Mouse (Mus musculus) intestine, embryonic 14.5 days (tissue): ENCODE measurements around the gene Dlg5. TPM values are rescaled to one million over a fixed set of nuclear protein-coding genes. Genes with fewer than 3 reads are reported as not detected.

Source experiments
- ATAC-seq: fragments of 200-750 bp; cut with Nextera tagmentation; replicated peaks from 2 replicates; pipeline ENCODE4 v1.8.0; 2017; ENCODE audit warnings: low read depth, moderate number of reproducible peaks, moderate TSS enrichment, moderate library complexity; ENCODE audit not compliant: low FRiP score, low TSS enrichment
- DNase-seq: peaks from one replicate; pipeline ENCODE4 v3.0.0-alpha.2; 2018; ENCODE audit warnings: low spot score
- H3K27ac ChIP-seq: fragments of 300-500 bp; sonication (generic); 2 replicates; pipeline ENCODE4 v1.5.1; 2014; ENCODE audit warnings: low read depth, mild to moderate bottlenecking, control low read depth
- H3K27me3 ChIP-seq: fragments of 300-500 bp; sonication (generic); replicated peaks from 2 replicates; pipeline ENCODE4 v1.6.1; 2014; ENCODE audit warnings: low read length, control low read depth; ENCODE audit not compliant: control insufficient read depth, insufficient read depth
- H3K36me3 ChIP-seq: fragments of 300-500 bp; sonication (generic); 2 replicates; pipeline ENCODE4 v1.6.1; 2014; ENCODE audit warnings: low read length, control low read depth; ENCODE audit not compliant: control insufficient read depth, insufficient read depth
- H3K4me1 ChIP-seq: fragments of 300-500 bp; sonication (generic); replicated peaks from 2 replicates; pipeline ENCODE4 v1.6.1; 2014; ENCODE audit warnings: low read length, control low read depth, mixed read lengths; ENCODE audit not compliant: control insufficient read depth, insufficient read depth
- H3K4me2 ChIP-seq: fragments of 300-500 bp; sonication (generic); 2 replicates; pipeline ENCODE4 v1.6.1; 2014; ENCODE audit warnings: low read length
- H3K4me3 ChIP-seq: fragments of 300-500 bp; sonication (generic); 2 replicates; pipeline ENCODE4 v1.5.1; 2014; ENCODE audit warnings: low read depth, low read length, control low read depth, mixed read lengths
- H3K9ac ChIP-seq: fragments of 300-500 bp; sonication (generic); 2 replicates; pipeline ENCODE4 v1.6.1; 2014; ENCODE audit warnings: mild to moderate bottlenecking, low read length
- H3K9me3 ChIP-seq: fragments of 300-500 bp; sonication (generic); 2 replicates; pipeline ENCODE4 v1.6.1; 2016; ENCODE audit warnings: low read length, control low read depth; ENCODE audit not compliant: control insufficient read depth
- WGBS: fragments of 180-500 bp; shearing (Covaris S2); extraction: QIAGEN DNeasy Blood & Tissue Kit; methylation state at CpG from one replicate; pipeline ENCODE4 v1.1.7; 2014; 5-methylcytosine and 5-hydroxymethylcytosine counted together
- polyA plus RNA-seq: library from polyadenylated mRNA; unstranded; fragments of >200 nt; fragmentation: Nextera tagmentation; extraction: Ambion mirVana; gene quantifications from 2 replicates; pipeline ENCODE4 v1.2.1, GENCODE M21; 2014

Gene Dlg5
- polyA plus RNA-seq, 1 experiment from 2014 or later, result 25.3 TPM

DNA sequence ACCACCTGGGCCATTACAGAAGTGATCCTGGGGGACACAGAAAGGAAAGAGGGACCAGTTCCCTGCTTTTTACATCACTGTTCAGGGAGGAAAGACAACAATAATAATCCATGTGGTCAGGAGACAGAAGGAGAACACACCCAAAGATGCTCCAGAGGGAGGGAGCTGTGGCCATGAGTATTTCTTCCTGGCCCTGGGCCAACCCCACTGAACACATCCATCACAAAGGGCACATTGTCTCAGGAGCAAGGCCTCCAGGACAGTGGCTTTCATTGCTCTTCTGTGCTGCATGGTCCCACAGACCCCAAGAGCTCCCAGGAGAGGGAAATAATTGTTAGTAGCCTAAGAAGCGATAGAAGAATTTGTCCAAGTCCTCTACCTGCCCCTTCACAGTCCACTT, 23.9 kb upstream of the Dlg5 start:
- H3K9me3 ChIP-seq, result no peaks in the 10 kb centered on the region
- DNase-seq, result no peak

DNA sequence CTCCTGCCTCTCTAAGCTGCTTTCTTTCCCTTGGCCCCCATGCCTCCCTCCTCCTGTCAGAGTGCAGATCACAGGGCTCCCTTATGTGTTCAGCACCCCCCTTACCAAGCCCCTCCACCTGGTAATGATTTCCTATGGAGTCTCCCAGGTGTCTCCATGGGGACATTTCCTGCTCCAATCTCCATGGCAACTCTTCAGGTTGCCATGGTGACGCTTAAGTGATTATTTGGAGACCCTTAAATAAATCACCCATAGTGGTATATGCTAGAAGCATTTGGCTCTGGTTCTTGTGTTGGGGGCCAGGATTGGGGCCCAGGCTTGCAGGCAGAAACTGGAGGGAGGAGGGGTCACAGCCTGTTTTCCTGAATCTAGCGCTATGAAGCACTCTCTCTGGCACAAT, 17.2 kb upstream of the Dlg5 start:
- peak; percentile 70 for ATAC-seq
- H3K9me3 ChIP-seq, result no peaks in the 10 kb centered on the region
- peaks cover 17% of the 10 kb centered on the region for H3K4me1 ChIP-seq
- H3K9ac ChIP-seq, result no peak overlapping the region
- no peaks in the 10 kb centered on the region for H3K36me3 ChIP-seq
- no peak for DNase-seq
- H3K4me3 ChIP-seq, result no peak overlapping the region
- H3K27me3 ChIP-seq, result no peaks in the 10 kb centered on the region
- H3K27ac ChIP-seq, result peak overlapping the region; percentile 41; the same call in 1 of the 2 replicates
- H3K4me2 ChIP-seq, result 0 out of 2 replicates have a peak overlapping the region, but pooled peaks have one; percentile 1
- 29% methylated on average over 2 of the region's 2 CpGs for WGBS

More for the DNA sequence above, 23.9 kb upstream of the Dlg5 start:
- no peak overlapping the region for H3K27ac ChIP-seq
- H3K36me3 ChIP-seq, result no peaks in the 10 kb centered on the region
- H3K4me2 ChIP-seq, result no peak overlapping the region
- H3K9ac ChIP-seq, result no peak overlapping the region
- ATAC-seq, result no peak
- H3K4me1 ChIP-seq, result no peaks in the 10 kb centered on the region
- no peak overlapping the region for H3K4me3 ChIP-seq
- WGBS, result 68% methylated on average over 1 of the region's 1 CpGs
- H3K27me3 ChIP-seq, result no peaks in the 10 kb centered on the region

DNA sequence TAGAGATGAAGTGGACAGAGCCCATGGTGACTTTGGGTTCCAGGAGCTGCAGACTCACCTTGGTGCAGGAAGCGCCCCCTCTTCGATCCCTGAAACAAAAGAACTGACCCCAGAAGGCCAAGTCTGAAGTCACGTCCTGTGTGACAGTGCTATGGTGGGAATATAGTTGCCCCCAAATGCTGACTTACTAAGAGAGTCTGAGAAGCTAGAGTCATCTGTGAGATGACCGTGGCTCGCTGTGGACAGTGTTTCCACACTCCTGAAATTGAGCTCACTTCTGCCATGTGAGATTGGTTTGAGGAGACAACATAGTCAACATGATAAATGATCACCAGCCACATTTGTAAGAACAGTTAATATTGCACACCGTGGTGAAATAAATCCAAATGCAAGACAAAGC, 16.7 kb upstream of the Dlg5 start:
- ATAC-seq (no peak), DNase-seq (no peak)
- Histone ChIP-seq H3K4me2 (no peak overlapping the region), H3K9ac (no peak overlapping the region), H3K4me1 (peaks cover 17% of the 10 kb centered on the region), H3K27me3 (no peaks in the 10 kb centered on the region), H3K4me3 (no peak overlapping the region), H3K36me3 (no peaks in the 10 kb centered on the region), H3K27ac (no peak overlapping the region; the same call in 1 of the 2 replicates), H3K9me3 (no peaks in the 10 kb centered on the region)
- WGBS, result 66% methylated on average over 6 of the region's 6 CpGs

DNA sequence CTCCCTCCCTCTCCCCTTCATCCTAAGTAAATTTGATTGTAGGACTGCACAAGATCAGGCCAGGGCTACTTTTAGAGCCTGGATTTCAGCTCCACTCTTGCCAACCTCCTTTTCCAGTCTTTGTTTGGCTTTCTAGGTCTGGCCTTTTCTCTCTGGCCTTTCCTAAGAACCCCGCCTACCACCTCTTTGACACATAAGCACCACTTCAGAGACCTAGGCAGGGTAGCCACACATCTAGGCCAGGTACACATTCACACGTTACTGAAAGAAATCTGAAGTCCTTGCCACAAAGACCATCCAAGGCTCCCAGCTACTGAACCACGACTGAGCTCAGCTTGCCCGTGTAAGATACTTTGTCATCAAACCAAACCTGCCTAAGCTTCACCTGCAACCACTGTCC, 14.7 kb upstream of the Dlg5 start:
- no peak overlapping the region for H3K4me3 ChIP-seq
- no peaks in the 10 kb centered on the region for H3K27me3 ChIP-seq
- DNase-seq, result no peak
- H3K36me3 ChIP-seq, result no peaks in the 10 kb centered on the region
- H3K27ac ChIP-seq, result no peak overlapping the region
- no peaks in the 10 kb centered on the region for H3K9me3 ChIP-seq
- H3K4me1 ChIP-seq, result peaks cover 17% of the 10 kb centered on the region
- 74% methylated on average over 4 of the region's 4 CpGs for WGBS
- H3K9ac ChIP-seq, result no peak overlapping the region
- no peak for ATAC-seq
- H3K4me2 ChIP-seq, result no peak overlapping the region

DNA sequence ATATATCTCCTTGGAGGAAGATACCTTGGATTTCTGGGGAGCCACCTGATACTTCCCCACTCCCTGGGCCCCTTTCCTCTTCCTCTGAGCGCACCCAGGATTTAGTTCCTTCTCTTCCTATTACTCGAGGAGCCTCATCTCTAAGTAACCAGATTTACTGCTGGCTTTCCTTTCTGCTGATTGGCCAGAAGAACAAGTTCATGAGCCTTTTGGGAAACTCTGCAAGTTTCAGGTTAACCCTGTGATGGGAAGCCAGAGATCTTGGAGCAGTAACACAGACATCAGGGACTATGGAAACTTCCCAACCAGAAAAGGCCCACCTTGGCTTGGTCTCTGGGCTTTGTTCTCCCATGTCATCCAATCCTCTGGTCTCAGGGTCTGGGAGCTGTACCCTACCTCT, 10.2 kb upstream of the Dlg5 start:
- H3K4me2 ChIP-seq, result no peak overlapping the region
- H3K4me3 ChIP-seq, result no peak overlapping the region
- no peak for DNase-seq
- 59% methylated on average over 2 of the region's 2 CpGs for WGBS
- no peak for ATAC-seq
- no peak overlapping the region for H3K9ac ChIP-seq
- no peaks in the 10 kb centered on the region for H3K36me3 ChIP-seq
- H3K9me3 ChIP-seq, result no peaks in the 10 kb centered on the region
- H3K27me3 ChIP-seq, result no peaks in the 10 kb centered on the region
- no peak overlapping the region for H3K27ac ChIP-seq
- H3K4me1 ChIP-seq, result peaks cover 15% of the 10 kb centered on the region

DNA sequence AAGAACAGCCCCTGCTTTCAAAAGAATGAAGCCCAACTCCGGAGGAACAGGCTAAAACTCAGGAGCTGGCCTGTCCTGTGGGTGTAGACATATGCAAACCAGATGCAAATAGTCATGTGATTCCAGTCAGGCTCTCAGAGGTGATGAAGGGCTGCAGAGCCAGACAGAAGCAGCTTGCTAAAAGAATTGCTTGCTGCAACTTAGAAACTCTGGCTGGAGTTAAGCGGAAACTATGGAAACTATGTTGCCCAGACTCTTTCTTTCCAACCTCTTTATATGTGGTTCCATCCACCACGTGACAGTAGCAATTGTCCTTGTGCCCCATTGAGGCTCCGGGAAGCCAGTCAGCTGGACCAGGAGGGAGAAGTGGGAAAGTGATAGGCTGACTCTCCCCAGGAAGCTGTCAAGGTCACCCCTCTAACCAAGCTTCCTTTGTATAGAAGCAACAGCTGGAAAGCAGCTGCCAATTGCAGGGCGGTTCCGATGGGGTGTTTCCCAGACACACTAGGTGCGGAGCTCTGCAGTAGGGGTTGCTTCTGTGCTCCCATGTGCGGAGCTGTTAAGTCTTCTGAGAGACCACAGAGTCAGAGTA, 8.0 kb upstream of the Dlg5 start:
- no peaks in the 10 kb centered on the region for H3K27me3 ChIP-seq
- H3K4me1 ChIP-seq, result peaks cover 15% of the 10 kb centered on the region
- WGBS, result 7% methylated on average over 8 of the region's 8 CpGs
- no peak overlapping the region for H3K4me3 ChIP-seq
- DNase-seq, result peak; percentile 69
- peak overlapping the region; percentile 32 for H3K4me2 ChIP-seq
- no peaks in the 10 kb centered on the region for H3K9me3 ChIP-seq
- no peaks in the 10 kb centered on the region for H3K36me3 ChIP-seq
- no peak overlapping the region for H3K9ac ChIP-seq
- ATAC-seq, result peak; percentile 88
- peak overlapping the region; percentile 85 for H3K27ac ChIP-seq

DNA sequence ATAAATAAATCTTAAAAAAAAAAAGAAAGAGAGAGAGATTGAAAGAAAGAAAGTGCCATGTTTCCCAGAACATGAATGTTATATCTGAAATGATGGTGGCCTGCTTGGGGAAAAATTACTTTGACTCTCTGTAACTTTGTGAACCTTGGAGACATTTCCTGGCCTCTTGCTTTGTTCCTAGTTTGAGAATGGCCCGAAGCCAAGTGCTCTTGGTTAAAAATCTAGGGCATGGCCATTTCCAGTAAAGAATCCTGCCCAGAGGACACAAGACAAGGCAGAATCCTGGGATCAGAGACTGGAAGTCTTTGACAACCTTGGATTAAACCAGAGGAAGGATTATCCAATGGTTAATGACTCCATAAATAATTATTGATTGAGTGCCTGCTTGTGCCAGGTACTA, 5.6 kb upstream of the Dlg5 start:
- WGBS, result 90% methylated on average over 1 of the region's 1 CpGs

DNA sequence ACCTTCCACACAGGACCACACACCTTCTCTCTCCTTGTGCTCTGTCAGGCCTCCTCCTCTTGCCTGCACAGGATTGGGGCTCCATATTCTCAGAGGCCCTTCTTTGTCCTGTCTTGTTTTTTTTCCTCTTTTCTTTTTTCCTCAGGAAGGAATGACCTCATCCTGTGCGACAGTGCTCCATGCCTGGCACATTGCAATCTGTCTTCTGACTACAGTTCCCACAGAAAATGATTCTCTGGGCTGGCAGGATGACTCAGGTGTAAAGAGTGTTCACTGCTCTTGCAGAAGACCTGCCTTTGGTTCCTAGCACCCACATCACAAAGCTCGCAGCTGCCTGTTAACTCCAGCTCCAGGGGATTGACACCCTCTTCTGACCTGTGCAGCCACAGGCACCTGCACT, 4.2 kb upstream of the Dlg5 start:
- 61% methylated on average over 2 of the region's 2 CpGs for WGBS
- Histone ChIP-seq H3K9ac (no peak overlapping the region), H3K4me1 (peaks cover 15% of the 10 kb centered on the region), H3K36me3 (no peaks in the 10 kb centered on the region), H3K4me3 (no peak overlapping the region), H3K9me3 (no peaks in the 10 kb centered on the region), H3K27ac (no peak overlapping the region), H3K27me3 (no peaks in the 10 kb centered on the region), H3K4me2 (no peak overlapping the region)
- DNase-seq (no peak), ATAC-seq (no peak)

More for the DNA sequence above, 5.6 kb upstream of the Dlg5 start:
- Histone ChIP-seq H3K27ac (no peak overlapping the region), H3K4me1 (peaks cover 15% of the 10 kb centered on the region), H3K9me3 (no peaks in the 10 kb centered on the region), H3K27me3 (no peaks in the 10 kb centered on the region), H3K4me3 (no peak overlapping the region), H3K36me3 (no peaks in the 10 kb centered on the region), H3K4me2 (no peak overlapping the region), H3K9ac (no peak overlapping the region)
- DNase-seq (no peak), ATAC-seq (no peak)
